Mouse (Mus musculus) gastrocnemius, postnatal 10 days (tissue): ENCODE results near the gene Csf2. TPM values are rescaled to one million over a fixed set of nuclear protein-coding genes. Genes with fewer than 3 reads are reported as not detected.
"Not testable (repeated sequence)": the region's sequence is repeated elsewhere in the genome, so short reads cannot be mapped to it uniquely, and the experiment has no call there.

ENCODE experiments used
- DNase-seq: peaks from one replicate; pipeline ENCODE4 v3.0.0; 2021; ENCODE audit warnings: mixed read lengths
- long read RNA-seq, 2 experiments: library from polyadenylated mRNA; stranded (forward); transcript quantifications; one replicate each; pipeline ENCODE4 v2.0.0; 2021
- total RNA-seq, 2 experiments: library from RNA; stranded (reverse); gene quantifications; 2 replicates each; pipeline ENCODE4 v1.2.3; 2021

The Csf2 gene
- not detected for total RNA-seq
- long read RNA-seq, experiment 1: 0 reads
- long read RNA-seq, experiment 2: 0 reads

DNA sequence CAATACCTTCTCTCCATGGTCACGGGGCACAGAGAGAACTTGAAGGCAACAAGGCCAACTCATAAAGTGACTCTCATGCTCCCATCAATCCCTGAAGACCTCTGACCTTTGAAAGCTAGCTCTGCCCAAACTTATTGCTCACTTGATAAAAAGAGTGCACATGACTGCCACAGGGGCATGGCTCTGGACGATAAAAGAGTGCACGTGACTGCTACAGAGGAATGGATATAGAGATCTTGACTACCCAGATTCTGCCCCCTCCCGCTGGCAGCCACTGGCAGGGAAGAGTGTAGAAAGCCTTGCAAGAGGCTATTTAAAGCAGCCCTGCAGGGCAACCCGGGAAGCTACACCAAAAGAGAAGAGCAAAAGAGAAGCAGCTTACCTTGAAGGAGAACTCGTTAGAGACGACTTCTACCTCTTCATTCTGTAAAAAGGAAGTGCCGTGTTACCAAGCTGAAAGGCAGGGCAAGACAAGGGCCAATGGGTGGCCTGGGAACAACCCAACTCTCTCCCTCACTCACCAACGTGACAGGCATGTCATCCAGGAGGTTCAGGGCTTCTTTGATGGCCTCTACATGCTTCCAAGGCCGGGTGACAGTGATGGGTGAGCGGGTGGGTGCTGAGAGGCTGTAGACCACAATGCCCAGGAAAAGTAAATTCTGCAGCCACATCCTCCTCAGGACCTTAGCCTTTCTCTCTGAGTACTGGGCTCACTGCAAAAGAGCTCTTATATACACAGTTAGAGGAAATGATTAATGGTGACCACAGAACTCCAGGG is at the start of gene Csf2:
Gene Csf2 (minus strand): TSS at position 728 of the 778 bp plus-strand sequence.
- DNase-seq: no peak

DNA sequence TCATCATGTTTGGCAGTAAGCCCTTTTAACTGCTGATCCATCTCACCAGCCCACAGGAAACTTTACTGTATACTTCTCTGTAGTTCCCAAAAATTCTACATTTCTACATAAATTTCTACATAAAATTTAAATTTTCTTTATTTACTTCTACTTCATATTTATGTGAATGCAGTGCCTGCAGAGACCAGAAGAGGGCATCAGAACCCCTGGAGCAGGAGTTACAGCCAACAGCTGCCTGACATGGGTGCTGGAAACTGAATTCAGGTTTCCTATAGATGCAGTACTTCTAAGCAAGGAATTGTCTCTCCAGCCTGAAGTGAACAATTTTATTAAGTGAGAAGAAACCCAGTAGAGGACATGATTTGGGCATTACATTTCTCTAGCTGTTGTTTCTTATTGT is 49.3 kb upstream of the Csf2 start:
- DNase-seq: no peak

DNA sequence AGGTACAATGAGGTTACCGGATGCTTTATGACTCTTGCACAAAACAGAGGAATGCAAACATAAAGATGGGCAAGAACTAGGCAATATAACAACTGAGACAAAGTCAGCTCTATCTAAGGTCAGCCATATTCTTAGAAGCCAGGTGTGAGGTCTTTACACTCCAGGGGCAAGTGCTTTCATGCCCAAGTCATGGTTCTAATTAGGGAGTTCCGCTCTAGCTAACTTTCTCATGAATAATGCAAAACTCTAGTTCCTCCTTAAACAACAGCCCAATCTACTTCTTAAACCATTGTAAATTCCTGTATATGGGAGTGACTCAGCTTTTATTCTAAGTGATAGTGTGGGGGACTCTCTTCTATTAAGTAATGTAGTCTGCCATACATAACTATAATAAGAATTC is 48.0 kb upstream of the Csf2 start:
- not testable (repeated sequence) for DNase-seq

DNA sequence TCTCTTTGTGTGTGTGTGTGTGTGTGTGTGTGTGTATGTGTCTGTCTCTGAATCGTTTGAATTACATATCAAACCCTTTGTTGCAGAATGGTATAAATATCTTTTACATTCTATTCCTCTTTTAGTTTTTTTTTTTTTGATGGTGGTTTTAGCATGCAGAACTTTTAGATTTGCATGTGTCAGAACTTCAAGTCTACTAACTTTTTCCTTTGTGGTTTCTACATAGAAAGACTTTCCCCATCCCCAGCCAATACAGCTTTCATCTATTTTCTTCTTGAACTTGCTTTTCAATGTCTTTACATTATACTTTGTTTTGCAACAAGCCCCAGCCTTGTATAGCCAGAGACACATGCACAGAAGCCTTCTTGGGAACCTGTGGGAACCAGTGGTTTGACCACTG is 47.3 kb upstream of the Csf2 start:
- no peak for DNase-seq

DNA sequence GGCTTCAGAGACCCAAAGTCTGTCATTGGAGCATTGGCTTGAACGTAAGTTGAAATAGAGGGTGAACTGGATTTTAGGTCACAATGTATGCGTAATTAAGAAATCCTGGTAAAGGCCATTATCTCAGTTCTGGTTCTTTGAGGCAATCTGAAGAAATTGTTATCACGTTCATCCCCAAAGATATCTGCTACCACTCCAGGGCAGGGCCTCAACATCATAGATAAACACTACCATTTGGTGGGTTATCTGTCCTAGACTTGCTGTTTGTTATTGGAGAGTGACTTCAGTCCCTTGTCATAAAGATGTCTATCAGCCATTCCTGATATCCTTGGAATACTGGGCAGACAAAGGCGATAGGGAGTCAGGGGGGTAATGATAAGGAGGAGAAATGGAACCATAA is 46.5 kb upstream of the Csf2 start:
- DNase-seq: no peak

DNA sequence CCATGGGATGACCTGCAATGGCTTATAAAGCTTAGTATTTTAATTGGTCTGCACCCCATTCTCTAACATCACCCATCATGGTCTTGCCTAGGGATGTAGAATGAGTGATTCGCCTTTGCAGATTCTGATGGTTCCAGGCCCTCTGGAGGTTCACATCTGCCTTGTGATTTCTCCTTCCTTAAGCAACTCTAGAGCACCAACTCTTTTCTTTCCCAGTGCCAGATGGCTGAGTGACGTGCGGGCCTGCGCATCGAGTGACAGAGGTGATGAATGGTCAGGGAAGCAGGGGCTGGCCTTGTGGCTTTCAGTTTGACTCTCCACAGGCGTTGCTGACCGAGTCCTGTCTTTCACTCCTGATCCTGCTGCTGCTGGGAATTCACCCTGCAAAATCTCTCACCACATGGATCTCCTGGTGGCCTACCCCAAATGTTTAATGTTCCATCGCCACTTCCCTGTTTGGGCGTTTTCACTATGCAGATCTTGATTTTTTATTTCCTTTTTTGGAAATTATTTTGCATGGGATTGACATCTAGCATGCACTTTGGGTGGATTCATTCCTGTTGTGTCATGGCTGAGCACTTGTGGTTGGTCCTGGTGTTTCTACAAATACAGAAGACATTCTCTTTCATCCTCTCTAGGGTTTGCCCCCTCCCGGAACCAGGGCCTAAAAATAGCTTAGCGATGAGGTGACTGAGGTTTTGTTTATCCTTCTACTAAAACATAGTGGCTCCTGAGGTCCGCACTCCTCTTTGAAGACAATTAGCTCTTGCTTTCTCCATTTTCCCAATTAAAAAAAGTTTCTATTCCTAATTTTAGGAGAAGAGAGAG is 44.7 kb upstream of the Csf2 start:
- DNase-seq: no peak

DNA sequence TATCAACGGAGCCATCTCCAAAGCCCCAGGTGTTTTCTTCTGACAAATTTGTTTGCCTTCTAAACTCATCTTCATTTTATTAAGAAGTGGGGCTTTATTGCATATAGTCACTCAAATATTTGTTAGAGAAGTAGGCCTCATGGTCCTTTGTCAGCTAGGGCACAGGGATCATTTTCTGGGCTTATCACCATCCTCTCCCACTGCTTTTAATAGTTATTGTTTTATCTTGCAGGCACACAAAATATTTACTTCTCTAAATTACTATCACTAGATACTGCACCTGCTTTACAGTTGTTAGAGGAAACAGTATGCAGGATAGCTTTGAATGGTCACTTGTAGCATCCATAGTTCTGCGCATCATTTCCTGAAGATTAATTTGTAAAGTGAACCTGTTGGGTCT is 42.7 kb upstream of the Csf2 start:
- DNase-seq: no peak

DNA sequence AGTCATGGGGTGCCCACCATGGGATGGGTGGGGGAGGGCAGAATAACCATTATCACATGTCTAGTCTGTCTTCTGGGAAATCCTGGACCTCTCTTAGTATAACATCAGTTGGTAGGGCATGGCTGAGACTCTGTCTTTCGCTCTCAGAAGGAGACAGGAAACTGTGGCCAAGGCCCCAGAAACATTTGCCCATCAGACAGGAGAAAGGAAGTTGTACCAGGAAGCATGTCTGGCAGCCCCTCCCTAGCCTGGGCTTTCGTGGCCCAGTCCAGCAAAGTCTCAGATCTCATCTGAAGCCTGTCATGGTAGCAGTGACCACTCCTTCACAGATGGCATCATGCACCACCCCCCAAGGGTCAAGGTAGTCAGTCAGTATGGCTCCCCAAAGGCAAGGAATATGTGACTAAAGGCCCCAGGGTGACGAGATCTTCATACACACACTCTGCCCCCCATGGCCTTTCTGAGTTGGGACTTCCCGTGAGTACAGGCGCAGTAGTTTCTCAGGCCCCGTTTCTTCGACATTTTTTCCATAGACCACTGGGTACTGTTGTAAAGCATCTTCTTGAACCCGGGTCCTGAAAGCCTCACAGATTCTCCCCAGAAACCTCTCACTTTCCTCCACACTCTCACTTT is 38.5 kb upstream of the Csf2 start:
- DNase-seq: no peak

DNA sequence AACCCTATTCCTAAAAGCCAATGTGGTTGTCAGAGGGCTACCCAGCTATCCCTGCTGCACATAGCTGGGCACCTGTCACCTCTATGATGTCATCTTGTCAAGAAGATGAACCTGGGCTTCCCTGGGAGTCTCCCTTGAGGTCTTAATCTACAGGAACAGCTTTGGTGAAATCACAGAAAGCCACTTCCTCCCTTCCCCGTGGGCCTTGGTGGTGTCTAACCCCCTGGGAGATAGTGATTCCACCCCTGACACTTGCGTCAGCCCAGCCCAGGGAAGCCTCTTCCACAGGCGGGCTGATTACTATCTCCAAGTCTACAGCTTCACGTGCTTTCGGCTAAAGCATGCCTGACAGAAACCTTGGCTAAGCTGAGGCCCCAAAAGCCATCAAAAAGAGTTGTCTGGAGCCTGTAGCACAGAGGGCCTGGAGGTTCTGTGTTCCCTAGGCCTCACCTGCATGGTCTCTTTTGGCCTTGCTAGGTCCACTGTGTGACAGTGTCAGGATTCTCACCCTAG is 22.0 kb upstream of the Csf2 start:
- no peak for DNase-seq

DNA sequence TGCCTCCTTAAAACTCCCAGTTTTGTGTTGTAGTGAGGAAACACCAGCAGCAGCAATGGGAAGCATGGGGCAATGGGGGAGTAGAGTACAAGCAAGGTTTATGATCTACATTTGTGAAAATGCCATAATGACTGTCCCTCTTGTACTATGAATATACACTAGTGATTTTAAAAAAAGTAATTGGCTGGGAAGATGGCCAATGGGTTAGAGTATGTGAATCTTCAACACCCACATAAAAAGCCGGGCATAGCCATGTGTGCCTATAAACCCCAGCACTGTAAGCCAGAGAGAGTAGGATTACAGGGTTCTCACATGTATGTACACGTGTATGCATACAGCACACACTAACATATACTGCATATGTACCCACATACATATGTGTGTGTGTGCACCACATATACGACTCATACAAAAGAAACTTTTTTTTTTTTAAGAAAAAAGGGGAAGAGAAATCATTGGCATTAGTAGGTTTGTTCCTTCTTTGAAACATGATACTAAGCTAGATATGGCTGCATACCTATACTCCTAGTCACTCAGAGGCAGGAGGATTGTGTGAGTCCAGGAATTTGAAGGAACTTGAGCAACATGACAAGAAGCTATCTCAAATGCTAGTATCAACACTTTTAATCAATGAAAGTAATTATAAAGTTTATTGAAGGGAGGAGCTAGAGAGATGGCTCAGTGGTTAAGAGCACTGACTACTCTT is 19.9 kb upstream of the Csf2 start:
- DNase-seq: no peak

DNA sequence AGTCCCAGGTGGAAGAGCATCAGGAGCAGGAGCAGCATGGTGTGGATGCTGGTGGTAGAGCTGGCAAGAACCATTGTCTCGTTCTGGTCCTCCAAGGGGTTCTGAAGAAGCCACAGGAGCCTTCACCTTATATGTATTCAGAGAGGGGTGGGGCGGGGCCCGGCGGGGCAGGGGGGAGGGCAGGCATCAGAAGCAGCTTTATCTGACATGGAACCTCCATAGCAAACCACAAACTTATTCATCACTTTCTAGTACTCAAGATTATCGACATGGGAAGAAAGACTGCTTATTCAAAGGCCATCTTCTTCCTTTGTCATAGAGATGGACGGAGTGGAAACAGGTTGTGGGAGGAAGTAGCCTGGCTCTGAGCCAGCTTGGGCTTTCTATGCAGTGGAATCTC is 17.7 kb upstream of the Csf2 start, which contains the start of gene Il3:
Gene Il3 (minus strand): TSS at position 101 of the 400 bp plus-strand sequence.
- DNase-seq: no peak

DNA sequence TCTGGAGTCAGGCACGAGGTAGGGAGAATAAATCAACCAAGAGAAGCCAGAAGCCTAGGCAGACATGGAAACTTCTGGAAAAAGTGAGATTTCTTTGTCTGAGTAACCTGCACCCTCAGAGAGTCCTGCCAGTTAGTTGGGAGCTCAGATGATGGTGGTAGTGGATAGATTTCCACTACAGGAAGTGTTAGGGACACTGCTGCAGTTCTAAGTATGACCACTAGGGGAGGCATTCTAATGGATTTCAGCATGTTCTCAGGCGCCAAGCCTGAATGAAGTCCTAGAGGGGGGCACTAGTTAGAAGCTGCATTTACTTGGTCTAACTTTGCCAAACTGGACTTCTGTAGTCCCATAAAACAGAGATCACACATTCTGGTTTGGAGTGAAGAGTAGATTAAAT is 15.1 kb upstream of the Csf2 start:
- DNase-seq: peak; percentile 61

DNA sequence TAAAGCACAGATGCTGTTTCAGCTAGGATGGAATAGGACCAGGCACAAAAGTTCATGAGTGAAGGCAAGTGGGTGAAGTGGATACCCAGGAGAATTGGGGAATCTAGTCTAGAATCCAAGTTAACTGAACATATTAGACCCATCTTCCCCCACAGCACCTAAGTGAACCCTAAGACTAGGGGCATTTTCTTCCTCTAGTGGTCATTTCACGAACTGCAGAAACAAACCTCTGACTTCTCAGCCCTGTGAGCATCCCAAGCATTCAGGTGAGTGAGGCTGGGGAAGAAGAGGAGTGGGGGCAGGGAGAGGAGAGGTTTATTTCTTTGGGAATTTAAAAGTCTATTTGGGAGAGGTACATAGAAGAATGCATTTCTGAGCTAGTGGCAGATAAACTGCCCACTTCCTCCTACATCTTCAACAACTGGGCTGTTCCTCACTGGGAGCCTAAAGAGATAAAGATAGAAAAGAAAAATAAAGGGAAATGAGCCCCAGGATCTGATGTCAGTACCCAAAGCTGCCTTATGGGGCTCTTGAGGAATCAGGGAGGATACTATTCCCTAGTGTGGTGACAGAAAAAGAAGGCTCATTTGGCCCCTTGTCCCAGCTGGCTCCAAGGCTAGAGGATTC is 14.1 kb upstream of the Csf2 start:
- no peak for DNase-seq

DNA sequence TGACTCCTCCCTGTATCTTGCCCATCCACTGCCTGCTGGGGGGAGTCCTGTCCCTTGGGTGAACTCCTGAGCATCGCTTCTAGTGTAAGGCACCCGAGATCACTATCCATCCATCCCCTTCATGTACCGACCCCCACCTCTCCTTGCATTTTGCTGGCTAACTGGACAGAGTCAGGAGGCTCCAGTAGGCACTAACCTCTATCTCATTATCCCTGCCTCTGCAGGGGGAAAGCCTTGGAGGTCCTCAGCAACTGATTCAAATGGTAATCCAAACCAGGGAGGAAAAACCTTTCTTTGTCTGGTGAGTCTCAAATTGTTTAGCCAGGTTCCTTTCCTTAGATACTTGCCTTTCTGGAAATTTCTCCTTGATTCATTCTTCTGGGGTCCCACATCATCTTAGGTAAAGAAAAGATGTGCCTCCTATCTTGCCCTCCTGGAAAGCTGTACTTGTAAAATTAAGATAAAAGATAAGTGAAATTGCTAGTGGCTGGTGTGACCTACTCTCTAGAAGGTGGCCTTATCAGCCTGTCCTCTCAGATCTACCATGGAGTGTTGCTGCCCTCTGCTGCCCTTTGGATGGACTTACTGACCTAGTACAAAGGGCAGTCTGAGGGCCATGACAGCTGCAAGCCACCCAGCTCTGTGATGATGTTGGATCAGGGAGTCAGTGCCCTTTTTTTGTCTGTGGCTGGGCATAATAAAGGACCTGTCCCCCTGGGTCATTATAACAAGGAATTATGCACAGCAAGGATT is 7.3 kb upstream of the Csf2 start:
- DNase-seq: peak; percentile 69

DNA sequence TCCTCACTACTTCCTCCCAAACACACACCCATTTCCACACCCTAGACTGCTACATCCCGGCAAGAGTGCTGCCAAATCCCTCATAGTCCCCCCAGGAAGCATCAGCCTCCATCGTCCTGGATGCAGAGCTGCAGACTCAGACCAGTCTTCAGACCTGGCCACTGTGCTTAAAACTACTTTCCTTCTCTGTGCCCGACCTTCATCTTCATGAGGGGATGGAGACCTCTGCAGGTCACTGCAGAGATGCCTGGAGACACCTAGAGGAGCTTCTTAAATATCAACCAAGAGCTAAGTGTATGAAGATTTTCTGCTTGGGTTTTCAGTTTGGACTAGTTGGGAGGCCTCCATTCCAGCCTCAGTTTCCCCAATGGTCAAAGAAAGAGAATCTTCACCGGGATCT is 4.6 kb upstream of the Csf2 start:
- no peak for DNase-seq

DNA sequence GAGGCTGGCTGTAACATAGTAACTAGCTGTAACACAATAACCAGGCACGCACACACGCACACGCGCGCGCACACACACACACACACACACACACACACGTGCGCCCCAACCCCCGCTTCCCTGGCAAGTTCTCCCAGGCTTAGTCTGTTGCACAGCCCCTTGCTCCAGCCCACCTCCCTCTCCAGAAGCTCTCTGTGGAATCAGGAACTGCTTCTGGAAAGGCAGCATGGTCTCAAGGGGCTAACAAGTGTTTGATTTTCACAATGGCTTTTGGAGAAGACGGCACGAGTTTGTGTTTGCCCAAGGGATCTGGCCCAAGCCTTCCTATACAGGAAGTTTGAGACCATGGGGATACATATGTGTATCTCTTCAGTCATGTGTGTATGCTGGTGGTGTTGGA is 1.1 kb upstream of the Csf2 start:
- DNase-seq: no peak

DNA sequence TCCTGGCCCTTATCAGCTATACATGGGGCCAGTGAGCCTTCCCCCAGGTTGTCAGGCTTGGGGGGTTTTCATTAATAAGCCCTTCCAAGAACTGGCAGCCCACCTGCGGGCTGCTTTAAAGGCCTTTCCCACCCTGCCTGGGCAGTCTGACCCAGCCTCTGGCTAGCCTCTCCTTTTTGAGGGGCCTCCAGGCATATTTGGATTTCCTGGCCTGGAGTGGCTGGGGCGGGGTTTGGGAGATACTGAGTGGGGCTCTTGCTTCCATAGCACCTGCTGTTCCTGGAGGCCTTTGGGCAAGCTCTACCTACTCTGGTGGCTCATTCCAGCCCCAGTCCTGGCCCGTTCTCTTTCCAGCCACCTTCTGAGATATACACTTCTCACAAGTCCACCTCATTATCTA is 281 bp upstream of the Csf2 start:
- DNase-seq: no peak

DNA sequence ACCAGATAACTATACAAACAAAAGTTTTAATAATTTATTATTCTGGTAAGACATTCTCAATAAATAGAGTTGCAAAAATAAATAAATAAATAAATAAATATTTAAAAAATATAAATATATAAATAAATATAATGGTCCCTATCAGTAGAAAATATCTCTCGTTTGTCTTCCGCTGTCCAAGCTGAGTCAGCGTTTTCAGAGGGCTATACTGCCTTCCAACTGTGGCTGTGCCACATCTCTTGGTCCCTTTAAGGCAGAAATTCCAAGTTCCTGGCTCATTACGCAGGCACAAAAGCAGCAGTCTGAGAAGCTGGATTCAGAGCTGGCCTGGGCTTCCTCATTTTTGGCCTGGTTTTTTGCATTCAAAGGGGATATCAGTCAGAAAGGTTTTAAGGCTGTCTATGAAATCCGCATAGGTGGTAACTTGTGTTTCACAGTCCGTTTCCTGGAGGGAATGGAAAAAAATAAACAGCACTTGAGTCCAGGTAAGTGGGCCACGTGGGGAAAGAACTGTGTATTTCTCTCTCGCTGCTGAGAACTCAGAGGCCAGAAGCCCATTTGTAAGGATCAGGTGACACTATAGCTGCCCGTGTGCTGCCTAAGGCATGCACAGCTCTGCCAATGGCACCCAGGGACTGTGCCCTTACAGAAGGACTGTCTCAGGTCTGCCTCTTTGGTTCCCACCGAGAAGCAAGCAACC is 2.1 kb downstream of the Csf2 start:
- no peak for DNase-seq

DNA sequence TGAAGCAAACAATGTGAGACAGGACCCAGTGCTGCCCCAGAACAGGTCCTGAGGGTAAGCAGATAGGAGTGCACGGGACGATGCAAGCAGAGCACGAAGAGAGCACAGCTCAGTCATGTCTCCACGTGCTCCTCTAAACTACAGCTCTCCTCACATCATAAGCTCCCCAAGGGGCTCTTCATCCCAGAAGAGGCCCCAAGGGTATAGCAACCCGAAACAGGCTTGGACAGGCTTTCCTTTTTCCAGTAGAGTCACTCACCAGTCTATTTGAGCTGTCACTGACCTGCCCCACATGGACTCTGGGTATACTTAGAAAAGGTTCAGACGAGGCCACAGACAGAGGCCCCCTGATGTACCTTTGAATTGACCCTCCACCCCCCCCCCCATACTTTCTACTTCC is 5.0 kb downstream of the Csf2 start:
- no peak for DNase-seq

DNA sequence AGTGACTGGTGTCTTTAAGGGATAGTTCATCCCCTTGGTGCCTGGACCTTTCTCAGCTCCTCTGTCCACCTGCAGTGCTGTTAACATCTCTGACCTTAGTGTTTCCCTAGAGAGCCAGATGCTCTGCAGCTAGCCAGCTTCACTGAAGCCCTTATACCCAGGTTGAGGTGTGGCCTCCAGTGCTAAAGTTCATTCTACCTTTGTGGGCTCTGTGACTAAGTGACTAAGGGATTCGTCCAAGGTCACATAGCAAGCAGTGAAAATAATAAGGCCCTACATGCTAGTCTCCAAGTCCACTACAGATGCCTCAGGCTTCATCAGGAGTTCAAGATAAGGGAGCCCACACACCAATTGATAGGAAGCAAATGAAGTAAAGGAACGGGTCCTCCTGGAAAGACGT is 7.0 kb downstream of the Csf2 start:
- no peak for DNase-seq
